Mouse (Mus musculus) liver, embryonic 15.5 days (tissue): ENCODE data around the gene Slc24a5. TPM values are rescaled to one million over a fixed set of nuclear protein-coding genes. Genes with fewer than 3 reads are reported as not detected.

Source experiments
- ATAC-seq: fragments of 200-750 bp; cut with Nextera tagmentation; 2 replicates; pipeline ENCODE4 v1.8.0; 2017; ENCODE audit warnings: moderate number of reproducible peaks, mild to moderate bottlenecking, moderate library complexity; ENCODE audit not compliant: insufficient read depth
- H3K27ac ChIP-seq: fragments of 300-500 bp; sonication (generic); replicated peaks from 2 replicates; pipeline ENCODE4 v1.5.1; 2015; ENCODE audit warnings: mild to moderate bottlenecking, inconsistent platforms
- H3K27me3 ChIP-seq: fragments of 300-500 bp; sonication (generic); 2 replicates; pipeline ENCODE4 v1.6.1; 2015; ENCODE audit warnings: mild to moderate bottlenecking, inconsistent platforms
- H3K36me3 ChIP-seq: fragments of 300-500 bp; sonication (generic); replicated peaks from 2 replicates; pipeline ENCODE4 v1.6.1; 2015; ENCODE audit warnings: moderate library complexity, mild to moderate bottlenecking, inconsistent platforms
- H3K4me1 ChIP-seq: fragments of 300-500 bp; sonication (generic); replicated peaks from 2 replicates; pipeline ENCODE4 v1.6.1; 2015; ENCODE audit warnings: inconsistent platforms
- H3K4me2 ChIP-seq: fragments of 300-500 bp; sonication (generic); 2 replicates; pipeline ENCODE4 v1.6.1; 2015; ENCODE audit warnings: moderate library complexity, mild to moderate bottlenecking, inconsistent platforms
- H3K4me3 ChIP-seq: fragments of 300-500 bp; sonication (generic); replicated peaks from 2 replicates; pipeline ENCODE4 v1.5.1; 2015; ENCODE audit warnings: mild to moderate bottlenecking, inconsistent platforms
- H3K9ac ChIP-seq: fragments of 300-500 bp; sonication (generic); 2 replicates; pipeline ENCODE4 v1.6.1; 2015; ENCODE audit warnings: moderate library complexity, mild to moderate bottlenecking, inconsistent platforms
- H3K9me3 ChIP-seq: fragments of 300-500 bp; sonication (generic); replicated peaks from 2 replicates; pipeline ENCODE4 v1.6.1; 2016; ENCODE audit warnings: inconsistent platforms
- WGBS: fragments of 180-500 bp; shearing (Covaris S2); methylation state at CpG from one replicate; pipeline ENCODE4 v1.1.7; 2015; ENCODE audit warnings: mixed read lengths; ENCODE audit not compliant: insufficient replicate concordance; 5-methylcytosine and 5-hydroxymethylcytosine counted together
- polyA plus RNA-seq: library from polyadenylated mRNA; unstranded; fragments of >200 nt; fragmentation: Nextera tagmentation; extraction: Ambion mirVana; gene quantifications from 2 replicates; pipeline ENCODE4 v1.2.1, GENCODE M21; 2015

The Slc24a5 gene
- polyA plus RNA-seq, 1 experiment from 2014 or later = 5.5 TPM

GRCm38 (mm10) chr2:125122288-125122623 lies 54.3 kb downstream of the Slc24a5 start:
- Histone ChIP-seq H3K4me1 (peaks cover 35% of the 10 kb centered on the region), H3K27ac (peak overlapping the region; percentile 82; the same call in 1 of the 2 replicates), H3K36me3 (no peaks in the 10 kb centered on the region; the same call in 1 of the 2 replicates), H3K27me3 (0 out of 2 replicates have a peak, but pooled peaks cover 5% of the 10 kb centered on the region), H3K9me3 (no peaks in the 10 kb centered on the region), H3K9ac (peak overlapping the region; percentile 87), H3K4me3 (peak overlapping the region; percentile 85), H3K4me2 (peak overlapping the region; percentile 82)
- no peak for ATAC-seq
- 10% methylated on average over 4 of the region's 4 CpGs for WGBS

GRCm38 (mm10) chr2:125122624-125123476 lies 54.9 kb downstream of the Slc24a5 start:
- Histone ChIP-seq H3K9ac (peak overlapping the region; percentile 87), H3K9me3 (no peaks in the 10 kb centered on the region), H3K4me2 (peak overlapping the region; percentile 82), H3K36me3 (no peaks in the 10 kb centered on the region; the same call in 1 of the 2 replicates), H3K4me1 (peaks cover 35% of the 10 kb centered on the region), H3K27me3 (0 out of 2 replicates have a peak, but pooled peaks cover 5% of the 10 kb centered on the region), H3K4me3 (peak overlapping the region; percentile 85), H3K27ac (peak overlapping the region; percentile 82)
- peak; percentile 83 for ATAC-seq
- WGBS = under 1% methylated on average over 59 of the region's 59 CpGs

- WGBS = under 1% methylated on average over 43 of the region's 48 CpGs
These were observed 55.5 kb downstream of the Slc24a5 start, which contains the start of gene Myef2 for GRCm38 (mm10) chr2:125123477-125123852. Gene Myef2, minus strand, starts transcription at chr2:125123661.

GRCm38 (mm10) chr2:125125824-125126223 lies 57.9 kb downstream of the Slc24a5 start:
- H3K9ac ChIP-seq = no peak overlapping the region
- 23% methylated on average over 4 of the region's 4 CpGs for WGBS
- 0 out of 2 replicates have a peak, but pooled peaks cover 5% of the 10 kb centered on the region for H3K27me3 ChIP-seq
- H3K36me3 ChIP-seq = no peaks in the 10 kb centered on the region
- no peaks in the 10 kb centered on the region for H3K9me3 ChIP-seq
- H3K4me3 ChIP-seq = no peak overlapping the region
- H3K4me1 ChIP-seq = peaks cover 20% of the 10 kb centered on the region
- ATAC-seq = no peak
- H3K4me2 ChIP-seq = no peak overlapping the region
- no peak overlapping the region for H3K27ac ChIP-seq

More at GRCm38 (mm10) chr2:125123477-125123852, 55.5 kb downstream of the Slc24a5 start, which contains the start of gene Myef2:
- Histone ChIP-seq H3K9me3 (no peaks in the 10 kb centered on the region), H3K27me3 (0 out of 2 replicates have a peak, but pooled peaks cover 5% of the 10 kb centered on the region), H3K36me3 (no peaks in the 10 kb centered on the region; the same call in 1 of the 2 replicates), H3K27ac (peak within 1 kb of the TSS; percentile 82), H3K9ac (peak within 1 kb of the TSS; percentile 87), H3K4me1 (peaks cover 32% of the 10 kb centered on the region), H3K4me3 (peak within 1 kb of the TSS; percentile 85), H3K4me2 (peak within 1 kb of the TSS; percentile 82)
- ATAC-seq = peak; percentile 90

- 42% methylated on average over 3 of the region's 3 CpGs for WGBS
These were observed 58.9 kb downstream of the Slc24a5 start for GRCm38 (mm10) chr2:125126792-125127191.

GRCm38 (mm10) chr2:125134113-125134512 lies 66.2 kb downstream of the Slc24a5 start:
- Histone ChIP-seq H3K4me1 (no peaks in the 10 kb centered on the region), H3K27me3 (peaks cover 8% of the 10 kb centered on the region; the same call in 1 of the 2 replicates), H3K4me3 (no peak overlapping the region), H3K9ac (no peak overlapping the region), H3K9me3 (no peaks in the 10 kb centered on the region), H3K36me3 (no peaks in the 10 kb centered on the region), H3K27ac (no peak overlapping the region), H3K4me2 (no peak overlapping the region)
- 29% methylated on average over 4 of the region's 4 CpGs for WGBS
- no peak for ATAC-seq

More at GRCm38 (mm10) chr2:125126792-125127191, 58.9 kb downstream of the Slc24a5 start:
- Histone ChIP-seq H3K4me1 (peaks cover 12% of the 10 kb centered on the region), H3K9ac (no peak overlapping the region), H3K27ac (no peak overlapping the region), H3K4me3 (no peak overlapping the region), H3K4me2 (no peak overlapping the region), H3K27me3 (0 out of 2 replicates have a peak, but pooled peaks cover 5% of the 10 kb centered on the region), H3K9me3 (no peaks in the 10 kb centered on the region), H3K36me3 (no peaks in the 10 kb centered on the region)
- ATAC-seq = no peak

GRCm38 (mm10) chr2:125135903-125136811 lies 68.2 kb downstream of the Slc24a5 start, which contains the start of gene Ctxn2:
Gene Ctxn2, plus strand, starts transcription at chr2:125136692.
- Histone ChIP-seq H3K27ac (no peak within 1 kb of the TSS), H3K27me3 (peaks cover 8% of the 10 kb centered on the region; the same call in 1 of the 2 replicates), H3K4me3 (no peak within 1 kb of the TSS; the same call in 1 of the 2 replicates), H3K4me2 (peak within 1 kb of the TSS; percentile 43), H3K4me1 (no peaks in the 10 kb centered on the region), H3K9me3 (no peaks in the 10 kb centered on the region), H3K9ac (no peak within 1 kb of the TSS), H3K36me3 (no peaks in the 10 kb centered on the region)
- no peak for ATAC-seq
- 3% methylated on average over 39 of the region's 39 CpGs for WGBS

GRCm38 (mm10) chr2:125136846-125137245 lies 68.9 kb downstream of the Slc24a5 start:
- H3K36me3 ChIP-seq = no peaks in the 10 kb centered on the region
- no peak overlapping the region for H3K27ac ChIP-seq
- ATAC-seq = no peak
- H3K4me2 ChIP-seq = no peak overlapping the region
- H3K4me3 ChIP-seq = no peak overlapping the region
- H3K9me3 ChIP-seq = no peaks in the 10 kb centered on the region
- H3K27me3 ChIP-seq = peaks cover 8% of the 10 kb centered on the region; the same call in 1 of the 2 replicates
- H3K4me1 ChIP-seq = no peaks in the 10 kb centered on the region
- H3K9ac ChIP-seq = no peak overlapping the region
- 23% methylated on average over 7 of the region's 7 CpGs for WGBS
